Mouse (Mus musculus) heart, adult 2 months (tissue): ENCODE results near the gene Syngap1.
"Not testable (repeated sequence)": the region's sequence is repeated elsewhere in the genome, so short reads cannot be mapped to it uniquely, and the experiment has no call there.

Experiments
- CTCF ChIP-seq: fragments of 200-600 bp; IDR thresholded peaks from 2 replicates; pipeline ENCODE4 v1.8.1; 2022; ENCODE audit warnings: antibody characterized with exemption, mild to moderate bottlenecking, moderate library complexity
- EP300 ChIP-seq: fragments of 200-500 bp; IDR thresholded peaks from 2 replicates; pipeline ENCODE4 v1.6.1; 2011; ENCODE audit warnings: low read depth, low read length, control low read depth; ENCODE audit not compliant: insufficient read depth
- POLR2A ChIP-seq: fragments of 200-500 bp; IDR thresholded peaks from 2 replicates; pipeline ENCODE4 v1.6.1; 2011; ENCODE audit warnings: mild to moderate bottlenecking, low read depth, low read length, control low read depth; ENCODE audit not compliant: insufficient read depth

DNA sequence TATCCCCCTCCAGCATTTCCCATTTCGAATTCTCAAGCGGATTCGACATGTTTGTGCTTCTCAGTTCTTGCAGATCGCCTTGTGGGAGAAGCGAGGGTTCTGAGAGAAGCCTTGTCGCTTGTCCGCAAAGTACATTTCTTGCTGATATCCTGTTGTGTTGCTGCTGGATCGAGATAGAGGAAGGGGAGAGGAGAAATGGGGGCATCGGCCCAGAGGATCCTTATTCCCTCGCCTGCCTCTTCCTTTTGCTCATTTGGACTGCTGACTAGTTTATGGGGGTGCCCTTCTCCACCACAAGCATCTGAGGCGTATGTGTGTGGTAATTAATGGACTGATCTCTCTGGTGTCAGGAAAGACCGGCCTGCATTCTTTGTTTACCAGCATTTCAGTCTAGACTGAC lies 23.5 kb upstream of the Syngap1 start:
- not testable (repeated sequence) for TF ChIP-seq POLR2A, EP300, CTCF
